Mouse (Mus musculus): ENCODE results near the gene Ikzf2.

GRCm38 (mm10) chr1:69591889-69592288 is 95.2 kb downstream of the Ikzf2 start:
- TF ChIP-seq POLR2A (IDR thresholded peaks at IDR 0.05; ENCODE audit: control insufficient read depth, extremely low read depth, insufficient read depth, low read length, poor library complexity) (no peak), CTCF (IDR thresholded peaks at IDR 0.05; ENCODE audit: borderline replicate concordance, control insufficient read depth, extremely low read depth, insufficient read depth, low read length, poor library complexity) (no peak)
